Mouse (Mus musculus) neural tube, embryonic 12.5 days (tissue): ENCODE results near the gene Olfr434. TPM values are rescaled to one million over a fixed set of nuclear protein-coding genes. Genes with fewer than 3 reads are reported as not detected.

Experiments
- ATAC-seq: fragments of 200-750 bp; cut with Nextera tagmentation; 2 replicates; pipeline ENCODE4 v1.8.0; 2017; ENCODE audit warnings: low read depth, mild to moderate bottlenecking, moderate TSS enrichment, moderate library complexity; ENCODE audit not compliant: low FRiP score
- H3K27ac ChIP-seq: fragments of 300-500 bp; sonication (generic); 2 replicates; pipeline ENCODE4 v1.5.1; 2016
- H3K27me3 ChIP-seq: fragments of 300-500 bp; sonication (generic); replicated peaks from 2 replicates; pipeline ENCODE4 v1.6.1; 2016; ENCODE audit warnings: mild to moderate bottlenecking
- H3K36me3 ChIP-seq: fragments of 300-500 bp; sonication (generic); 2 replicates; pipeline ENCODE4 v1.6.1; 2016; ENCODE audit warnings: mild to moderate bottlenecking
- H3K4me1 ChIP-seq: fragments of 300-500 bp; sonication (generic); 2 replicates; pipeline ENCODE4 v1.6.1; 2016
- H3K4me2 ChIP-seq: fragments of 300-500 bp; sonication (generic); replicated peaks from 2 replicates; pipeline ENCODE4 v1.6.1; 2016; ENCODE audit warnings: mild to moderate bottlenecking
- H3K4me3 ChIP-seq: fragments of 300-500 bp; sonication (generic); 2 replicates; pipeline ENCODE4 v1.5.1; 2016
- H3K9ac ChIP-seq: fragments of 300-500 bp; sonication (generic); 2 replicates; pipeline ENCODE4 v1.6.1; 2016; ENCODE audit warnings: mild to moderate bottlenecking
- H3K9me3 ChIP-seq: fragments of 300-500 bp; sonication (generic); 2 replicates; pipeline ENCODE4 v1.6.1; 2016; ENCODE audit warnings: mild to moderate bottlenecking
- WGBS: fragments of 180-500 bp; shearing (Covaris S2); methylation state at CpG from one replicate; pipeline ENCODE4 v1.1.7; 2016; 5-methylcytosine and 5-hydroxymethylcytosine counted together
- polyA plus RNA-seq: library from polyadenylated mRNA; unstranded; fragments of >200 nt; fragmentation: Nextera tagmentation; extraction: Ambion mirVana; gene quantifications from 2 replicates; pipeline ENCODE4 v1.2.1, GENCODE M21; 2016

Olfr434 gene
- polyA plus RNA-seq, 1 experiment from 2014 or later, result not detected

DNA sequence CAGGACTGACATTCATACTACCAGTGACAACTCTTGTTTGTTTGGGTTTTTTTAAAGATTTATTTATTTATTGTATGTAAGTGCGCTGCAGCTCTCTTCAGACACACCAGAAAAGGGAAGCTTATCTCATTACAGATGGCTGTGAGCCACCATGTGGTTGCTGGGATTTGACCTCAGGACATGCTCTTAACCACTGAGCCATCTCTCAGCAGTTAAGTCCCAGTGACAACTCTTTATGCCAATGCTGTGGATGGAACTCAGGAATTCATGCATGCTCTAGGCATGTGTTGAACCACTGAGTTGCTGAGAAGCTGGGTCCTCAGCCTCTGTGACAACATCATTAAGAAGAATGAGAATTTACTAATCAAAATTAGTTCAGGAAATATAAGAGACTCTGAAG lies 40.2 kb downstream of the Olfr434 start:
- H3K9ac ChIP-seq, result no peak overlapping the region
- no peaks in the 10 kb centered on the region for H3K9me3 ChIP-seq
- no peaks in the 10 kb centered on the region for H3K4me1 ChIP-seq
- no peak overlapping the region for H3K4me2 ChIP-seq
- no peaks in the 10 kb centered on the region for H3K27me3 ChIP-seq
- H3K4me3 ChIP-seq, result no peak overlapping the region
- H3K36me3 ChIP-seq, result no peaks in the 10 kb centered on the region
- WGBS, result 84% methylated on average over 1 of the region's 1 CpGs
- no peak for ATAC-seq
- no peak overlapping the region for H3K27ac ChIP-seq

DNA sequence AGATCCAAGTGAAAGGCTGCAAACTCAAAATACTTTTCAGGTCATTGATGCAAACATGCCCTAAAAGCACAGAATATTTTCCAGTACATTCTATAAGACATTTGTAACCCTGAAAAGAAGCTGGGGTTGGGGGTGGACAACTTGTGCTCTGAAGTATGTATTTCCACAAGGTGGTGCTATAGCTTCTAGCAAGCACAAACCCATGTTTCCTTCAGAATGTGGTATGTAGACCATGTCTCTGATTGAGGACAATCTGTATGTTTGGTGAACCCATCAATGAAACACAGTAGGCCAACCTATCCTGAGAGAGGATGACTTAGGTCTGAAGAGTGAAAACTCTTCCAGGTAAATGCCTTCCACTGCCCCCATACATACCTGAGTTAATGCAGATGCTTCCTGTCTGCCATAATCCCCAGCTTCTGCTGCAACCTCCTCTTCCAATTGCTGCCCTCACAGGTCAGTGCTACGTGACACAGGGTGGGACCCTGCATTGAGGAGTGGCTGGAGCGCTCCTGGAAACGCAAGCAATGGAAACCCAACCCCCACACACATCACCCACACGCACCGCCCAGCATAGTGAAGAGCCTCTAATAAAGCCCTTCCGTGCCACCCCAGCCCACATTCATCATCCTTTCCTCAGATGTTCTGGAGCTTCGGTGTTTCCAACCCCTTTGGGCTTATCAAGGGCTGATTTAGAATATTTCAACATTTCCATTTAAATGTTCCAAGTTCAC lies 41.5 kb downstream of the Olfr434 start:
- Histone ChIP-seq H3K9me3 (no peaks in the 10 kb centered on the region), H3K36me3 (no peaks in the 10 kb centered on the region), H3K4me3 (no peak overlapping the region), H3K9ac (no peak overlapping the region), H3K4me2 (no peak overlapping the region), H3K27ac (no peak overlapping the region), H3K4me1 (no peaks in the 10 kb centered on the region), H3K27me3 (no peaks in the 10 kb centered on the region)
- ATAC-seq, result no peak
- WGBS, result 64% methylated on average over 7 of the region's 7 CpGs

DNA sequence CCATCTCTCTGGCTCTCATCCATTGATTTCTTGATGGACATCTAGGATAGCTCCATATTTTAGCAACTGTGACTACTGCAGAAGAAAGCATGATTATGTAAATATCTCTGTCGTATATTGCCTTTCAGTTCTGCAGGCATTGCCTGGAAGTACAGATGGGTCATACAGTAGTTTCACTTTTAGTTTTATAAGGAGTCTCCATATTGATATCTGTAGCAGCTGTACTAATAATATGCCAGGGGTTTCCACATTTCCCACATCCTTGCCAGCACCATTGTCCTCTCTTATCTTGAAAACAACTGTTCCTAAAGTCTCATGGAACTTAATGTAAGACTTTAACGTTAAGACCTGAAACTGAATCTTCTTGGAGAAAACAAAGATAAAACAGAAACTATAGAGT lies 47.9 kb downstream of the Olfr434 start:
- H3K27ac ChIP-seq, result no peak overlapping the region
- WGBS, result 74% methylated on average over 2 of the region's 2 CpGs
- H3K9me3 ChIP-seq, result no peaks in the 10 kb centered on the region
- H3K4me3 ChIP-seq, result no peak overlapping the region
- ATAC-seq, result no peak
- H3K27me3 ChIP-seq, result peaks cover 19% of the 10 kb centered on the region
- H3K36me3 ChIP-seq, result no peaks in the 10 kb centered on the region
- H3K4me1 ChIP-seq, result peaks cover 6% of the 10 kb centered on the region; the same call in 1 of the 2 replicates
- H3K4me2 ChIP-seq, result no peak overlapping the region
- H3K9ac ChIP-seq, result no peak overlapping the region

DNA sequence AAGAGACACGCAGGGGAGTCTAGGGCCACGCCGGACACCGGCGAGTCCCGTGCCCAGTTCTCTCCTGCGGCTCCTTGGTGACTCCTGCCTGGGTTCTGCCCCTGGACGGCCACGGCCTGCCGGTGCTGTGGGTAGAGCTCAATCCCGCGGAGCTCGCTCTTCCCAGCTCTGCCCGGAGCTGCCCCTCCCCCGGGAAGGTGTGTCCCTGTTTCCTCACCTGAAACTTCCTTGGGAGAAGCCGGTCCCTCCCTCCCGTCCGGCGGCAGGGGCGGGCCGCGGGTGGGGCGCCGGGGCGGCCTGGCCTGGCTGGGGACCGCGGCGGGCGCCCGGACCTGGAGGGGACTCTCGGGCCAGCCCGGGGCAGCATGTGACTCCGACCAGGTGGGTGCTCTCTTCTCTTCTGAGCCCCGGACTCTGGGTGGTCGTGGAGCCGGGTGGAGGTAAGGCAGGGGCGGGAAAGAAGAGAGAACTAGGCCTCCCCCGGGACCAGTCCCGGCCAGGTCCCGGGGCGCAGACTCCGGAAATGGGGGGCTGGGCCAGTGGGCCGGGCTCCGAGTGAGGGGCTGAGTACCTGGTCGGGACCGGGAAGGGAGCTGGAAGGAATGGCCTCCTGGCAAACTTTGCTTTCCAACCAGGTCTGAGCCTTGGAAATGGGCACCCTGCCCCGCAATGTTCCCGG lies 52.7 kb downstream of the Olfr434 start, which contains the start of gene Arhgef5:
Gene Arhgef5, plus strand, starts transcription at position 220 of the 679 bp plus-strand sequence.
- WGBS, result 2% methylated on average over 48 of the region's 48 CpGs
- H3K36me3 ChIP-seq, result no peaks in the 10 kb centered on the region
- no peak within 1 kb of the TSS for H3K27ac ChIP-seq
- H3K4me1 ChIP-seq, result peaks cover 8% of the 10 kb centered on the region; the same call in 1 of the 2 replicates
- ATAC-seq, result peak; percentile 77
- peak within 1 kb of the TSS; percentile 50 for H3K4me3 ChIP-seq
- peaks cover 34% of the 10 kb centered on the region for H3K27me3 ChIP-seq
- no peaks in the 10 kb centered on the region for H3K9me3 ChIP-seq
- peak within 1 kb of the TSS; percentile 92 for H3K4me2 ChIP-seq
- peak within 1 kb of the TSS; percentile 45 for H3K9ac ChIP-seq

DNA sequence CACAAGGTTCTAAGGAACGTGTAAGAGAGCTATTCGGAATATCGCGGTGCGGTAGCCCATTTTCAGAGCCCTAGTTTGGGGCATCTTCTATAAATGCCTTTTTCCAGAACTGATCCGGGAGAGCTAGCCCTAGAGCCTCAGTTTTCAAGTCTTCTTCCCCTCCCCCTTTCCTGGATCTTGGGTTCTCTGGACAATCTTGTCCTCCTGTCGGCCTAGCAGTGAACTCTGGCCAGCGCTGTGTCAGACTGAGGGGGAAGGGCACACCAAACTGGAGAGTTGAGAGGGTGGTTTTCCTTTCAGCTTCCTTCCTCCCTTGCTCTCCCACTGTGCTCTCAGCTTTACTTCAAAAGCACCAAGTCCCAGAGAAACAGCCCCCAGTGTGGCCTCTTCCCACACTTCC lies 53.5 kb downstream of the Olfr434 start:
- H3K27me3 ChIP-seq, result peaks cover 34% of the 10 kb centered on the region
- H3K27ac ChIP-seq, result no peak overlapping the region
- no peaks in the 10 kb centered on the region for H3K36me3 ChIP-seq
- 0 out of 2 replicates have a peak, but pooled peaks have one; percentile 18 for ATAC-seq
- 6% methylated on average over 8 of the region's 8 CpGs for WGBS
- peaks cover 8% of the 10 kb centered on the region; the same call in 1 of the 2 replicates for H3K4me1 ChIP-seq
- peak overlapping the region; percentile 92 for H3K4me2 ChIP-seq
- H3K9ac ChIP-seq, result no peak overlapping the region
- H3K9me3 ChIP-seq, result no peaks in the 10 kb centered on the region
- H3K4me3 ChIP-seq, result peak overlapping the region; percentile 50

Other genes starting within 250 kb of the Olfr434 start
- gene Olfr441, start 106.7 kb upstream of the Olfr434 start, polyA plus RNA-seq, result not detected in 2 replicates
- gene Olfr237-ps1, start 66.5 kb upstream of the Olfr434 start, polyA plus RNA-seq, result not detected in 2 replicates
- not detected in 2 replicates for gene Olfr437, start 49.7 kb upstream of the Olfr434 start, polyA plus RNA-seq
- not detected in 2 replicates for gene Olfr13, start 40.9 kb upstream of the Olfr434 start, polyA plus RNA-seq
- not detected in 2 replicates for gene Olfr435, start 15.9 kb upstream of the Olfr434 start, polyA plus RNA-seq
- not detected in 2 replicates for gene Olfr47, start 18.5 kb downstream of the Olfr434 start, polyA plus RNA-seq
- 3.3 and 3.4 TPM in 2 replicates for gene Arhgef5, start 52.6 kb downstream of the Olfr434 start, polyA plus RNA-seq
- gene Nobox, start 96.5 kb downstream of the Olfr434 start, polyA plus RNA-seq, result not detected in 2 replicates